Mouse (Mus musculus) heart, adult 10 weeks (tissue): Measurements from ENCODE around the gene Gm26897. TPM values are rescaled to one million over a fixed set of nuclear protein-coding genes. Genes with fewer than 3 reads are reported as not detected.

Experiments used
- polyA plus RNA-seq: library from polyadenylated mRNA; stranded (reverse); fragments of 350-450 nt; fragmentation: Illumina TruSeq; extraction: RNeasy Lipid Tissue Mini Kit (QIAGEN cat#74804); gene quantifications from one replicate; pipeline ENCODE4 v1.2.3, GENCODE M21; 2014; ENCODE audit warnings: low read depth, low replicate concordance

Gm26897 gene
- polyA plus RNA-seq: not detected

GRCm38 (mm10) chr5:111733851-111734250 lies at the start of gene Gm26897:
Gm26897 (plus strand) TSS chr5:111733924.

